Mouse (Mus musculus): ENCODE measurements around the gene Zc2hc1b. TPM values are rescaled to one million over a fixed set of nuclear protein-coding genes. Genes with fewer than 3 reads are reported as not detected.

The Zc2hc1b gene
- not detected for polyA plus RNA-seq (2015; fragmentation: Illumina TruSeq; extraction: RNeasy Lipid Tissue Mini Kit (QIAGEN cat#74804); ENCODE audit: insufficient read depth, low read depth, low replicate concordance)

DNA sequence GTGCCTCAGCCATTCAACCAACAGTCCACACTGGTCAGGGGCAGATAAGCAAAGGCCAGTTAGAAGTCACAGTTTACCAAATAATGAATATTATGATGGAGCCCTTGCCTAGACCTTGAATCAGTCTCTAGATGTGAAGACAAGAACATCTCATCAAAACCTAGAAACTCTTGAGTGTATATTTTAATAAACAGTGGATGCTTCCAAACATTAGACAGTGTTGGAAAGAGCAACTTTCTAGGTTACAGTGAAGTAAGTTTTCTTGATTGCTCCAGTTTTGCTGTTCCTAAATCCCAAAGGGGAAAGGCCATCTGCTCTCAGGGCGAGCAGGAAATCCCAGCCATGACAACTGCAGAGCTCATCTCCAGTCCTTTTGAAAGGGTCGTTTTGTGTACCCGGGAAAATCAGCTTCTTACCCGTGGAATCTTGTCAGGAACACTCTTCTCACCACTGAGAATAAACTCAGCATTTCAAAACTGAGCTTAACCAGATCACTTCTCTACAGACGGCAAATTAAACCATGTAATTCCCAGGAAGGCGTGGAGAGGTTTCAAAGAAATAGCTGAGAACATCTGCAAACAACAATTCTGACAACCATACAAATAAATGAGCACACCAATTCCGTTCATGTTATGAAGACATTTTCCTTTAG is at the start of gene Zc2hc1b:
Zc2hc1b (minus strand) TSS at position 51 of the 652 bp plus-strand sequence.

DNA sequence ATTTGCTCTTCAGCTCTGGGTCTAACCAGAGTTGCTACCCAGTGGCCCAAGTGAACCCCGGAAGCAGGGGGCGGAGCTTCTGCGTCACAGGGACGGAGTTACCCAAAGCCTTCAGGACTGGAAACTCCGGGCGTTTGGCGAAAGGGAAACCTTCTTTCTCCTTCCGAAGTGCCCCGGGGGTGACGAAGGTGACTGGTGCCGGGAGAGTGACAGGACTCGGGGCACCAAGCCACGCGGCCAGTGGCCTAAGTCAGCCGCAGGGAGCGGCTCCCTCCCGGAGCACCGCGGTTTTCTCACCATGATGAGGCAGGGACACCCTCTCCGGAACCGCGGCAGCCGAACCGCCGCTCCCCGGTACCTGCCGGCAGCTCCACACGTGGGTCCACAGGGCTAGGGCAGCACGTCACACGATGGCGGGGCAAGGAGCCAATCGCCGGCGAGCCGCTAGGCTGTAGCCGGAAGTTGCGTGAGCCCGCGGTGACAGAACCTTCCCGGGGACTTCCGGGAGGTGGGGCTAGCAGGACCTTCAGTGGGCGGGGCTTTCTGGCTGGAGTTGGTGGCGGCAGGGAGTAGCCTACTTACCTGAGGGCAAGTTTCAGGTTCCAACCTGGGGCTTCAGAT is 15.0 kb upstream of the Zc2hc1b start, which contains the start of gene Ltv1:
Ltv1 (minus strand) TSS at position 438 of the 621 bp plus-strand sequence.

Other genes with a start within 250 kb of the Zc2hc1b start
- gene Stx11, start 213.7 kb downstream of the Zc2hc1b start, polyA plus RNA-seq (2015; fragmentation: Illumina TruSeq; extraction: RNeasy Lipid Tissue Mini Kit (QIAGEN cat#74804); ENCODE audit: insufficient read depth, low read depth, low replicate concordance), result 0.70 TPM
- 4.0 TPM for gene Sf3b5, start 172.7 kb downstream of the Zc2hc1b start, polyA plus RNA-seq (2015; fragmentation: Illumina TruSeq; extraction: RNeasy Lipid Tissue Mini Kit (QIAGEN cat#74804); ENCODE audit: insufficient read depth, low read depth, low replicate concordance)
- 5.9 TPM for gene Plagl1, start 117.5 kb downstream of the Zc2hc1b start, polyA plus RNA-seq (2015; fragmentation: Illumina TruSeq; extraction: RNeasy Lipid Tissue Mini Kit (QIAGEN cat#74804); ENCODE audit: insufficient read depth, low read depth, low replicate concordance)
- gene Ltv1, start 15.1 kb upstream of the Zc2hc1b start, polyA plus RNA-seq (2015; fragmentation: Illumina TruSeq; extraction: RNeasy Lipid Tissue Mini Kit (QIAGEN cat#74804); ENCODE audit: insufficient read depth, low read depth, low replicate concordance), result 4.0 TPM